ENCODE assay signal across 8 mouse cellular contexts in genomic region chr13:84347914-84348700, GRCm38 (mm10).
A peak's percentile ranks its signal among the peaks of the same experiment; 100 is the strongest.
DNase-seq lines count a peak whose midpoint lies in the region; ATAC-seq lines count a peak whose summit lies in the region.

No protein-coding gene starts in this region.

- H3K9ac ChIP-seq in hindbrain, embryonic 14.5 days: peak overlapping the region; percentile 90

- no peaks in the 10 kb centered on the region for H3K36me3 ChIP-seq in hindbrain, embryonic 14.5 days (replicated peaks; ENCODE audit: control insufficient read depth, insufficient read depth)

- H3K4me3 ChIP-seq in hindbrain, embryonic 14.5 days (replicated peaks; ENCODE audit: low read length): peak overlapping the region; percentile 45

- peaks cover 51% of the 10 kb centered on the region for H3K4me1 ChIP-seq in hindbrain, embryonic 14.5 days (replicated peaks; ENCODE audit: control insufficient read depth, insufficient read depth, low read length)

- H3K4me2 ChIP-seq in hindbrain, embryonic 14.5 days (replicated peaks): peak overlapping the region; percentile 94

- ATAC-seq in hindbrain, embryonic 14.5 days (ENCODE audit: low FRiP score): peak; percentile 97

- under 1% methylated on average over 33 of the region's 34 CpGs for WGBS in hindbrain, embryonic 14.5 days

- H3K27ac ChIP-seq in hindbrain, embryonic 14.5 days: peak overlapping the region; percentile 99

- DNase-seq in Muller cell, postnatal 12 days (ENCODE audit: inconsistent ontology term): peak; percentile 99
- peak; percentile 100 for DNase-seq in cerebellum, adult 9-10 months
- DNase-seq in frontal cortex, postnatal 14 days (ENCODE audit: low spot score in 2 of 2): peak; percentile 98 to 99
- DNase-seq in hindbrain, embryonic 14.5 days (ENCODE audit: low spot score): peak; percentile 99
- DNase-seq in layer of hippocampus, postnatal 36 days: peak; percentile 97 to 98
- peak; percentile 95 for DNase-seq in lung, postnatal 36 days
- peak; percentile 100 for DNase-seq in retina, postnatal 1 day
- peak; percentile 53 for DNase-seq in urinary bladder, postnatal 10 days (ENCODE audit: low spot score)

- no peaks in the 10 kb centered on the region for H3K27me3 ChIP-seq in hindbrain, embryonic 14.5 days (ENCODE audit: control insufficient read depth, insufficient read depth, low read length)

- no peaks in the 10 kb centered on the region for H3K9me3 ChIP-seq in hindbrain, embryonic 14.5 days (ENCODE audit: control insufficient read depth, low read length)

Comparison
In these comparisons a context has a peak if more than half of its experiments do, and no peak if none do; other contexts are left out.
1. Peak in every context shown above with its lines: DNase-seq, ATAC-seq, H3K4me3 ChIP-seq and H3K27ac ChIP-seq.